Mouse (Mus musculus) limb, embryonic 13.5 days (tissue): ENCODE results near the gene Otop1. TPM values are rescaled to one million over a fixed set of nuclear protein-coding genes. Genes with fewer than 3 reads are reported as not detected.

Source experiments
- ATAC-seq: fragments of 200-750 bp; cut with Nextera tagmentation; 2 replicates; pipeline ENCODE4 v1.8.0; 2017; ENCODE audit warnings: low read depth, moderate number of reproducible peaks, moderate TSS enrichment; ENCODE audit not compliant: low FRiP score
- H3K27ac ChIP-seq: fragments of 300-500 bp; sonication (generic); 2 replicates; pipeline ENCODE4 v1.5.1; 2015; ENCODE audit warnings: inconsistent platforms, mild to moderate bottlenecking, moderate library complexity
- H3K27me3 ChIP-seq: fragments of 300-500 bp; sonication (generic); 2 replicates; pipeline ENCODE4 v1.6.1; 2015; ENCODE audit warnings: mild to moderate bottlenecking, inconsistent platforms
- H3K36me3 ChIP-seq: fragments of 300-500 bp; sonication (generic); 2 replicates; pipeline ENCODE4 v1.6.1; 2015; ENCODE audit warnings: inconsistent platforms, mild to moderate bottlenecking, moderate library complexity
- H3K4me1 ChIP-seq: fragments of 300-500 bp; sonication (generic); 2 replicates; pipeline ENCODE4 v1.6.1; 2015; ENCODE audit warnings: inconsistent platforms
- H3K4me2 ChIP-seq: fragments of 300-500 bp; sonication (generic); replicated peaks from 2 replicates; pipeline ENCODE4 v1.6.1; 2015; ENCODE audit warnings: inconsistent platforms, mild to moderate bottlenecking, moderate library complexity
- H3K4me3 ChIP-seq: fragments of 300-500 bp; sonication (generic); 2 replicates; pipeline ENCODE4 v1.5.1; 2015; ENCODE audit warnings: moderate library complexity, mild to moderate bottlenecking, inconsistent platforms
- H3K9ac ChIP-seq: fragments of 300-500 bp; sonication (generic); 2 replicates; pipeline ENCODE4 v1.6.1; 2015; ENCODE audit warnings: mild to moderate bottlenecking, inconsistent platforms
- H3K9me3 ChIP-seq: fragments of 300-500 bp; sonication (generic); 2 replicates; pipeline ENCODE4 v1.6.1; 2016; ENCODE audit warnings: inconsistent platforms
- WGBS: fragments of 180-500 bp; shearing (Covaris S2); methylation state at CpG from one replicate; pipeline ENCODE4 v1.1.7; 2015; 5-methylcytosine and 5-hydroxymethylcytosine counted together
- polyA plus RNA-seq: library from polyadenylated mRNA; unstranded; fragments of >200 nt; fragmentation: Nextera tagmentation; extraction: Ambion mirVana; gene quantifications from 2 replicates; pipeline ENCODE4 v1.2.1, GENCODE M21; 2015

The Otop1 gene
- polyA plus RNA-seq, 1 experiment from 2014 or later, result 0.06 TPM

- no peak for ATAC-seq
- Histone ChIP-seq H3K4me2 (no peak overlapping the region), H3K27me3 (peaks cover 13% of the 10 kb centered on the region), H3K9ac (no peak overlapping the region), H3K27ac (no peak overlapping the region), H3K4me1 (no peaks in the 10 kb centered on the region), H3K9me3 (no peaks in the 10 kb centered on the region), H3K4me3 (no peak overlapping the region), H3K36me3 (no peaks in the 10 kb centered on the region)
- 68% methylated on average over 2 of the region's 2 CpGs for WGBS
Observed at GRCm38 (mm10) chr5:38305241-38305640, 29.5 kb downstream of the Otop1 start.

GRCm38 (mm10) chr5:38307255-38308101 is 31.7 kb downstream of the Otop1 start:
- 10% methylated on average over 26 of the region's 26 CpGs for WGBS
- ATAC-seq, result peak; percentile 84
- no peak overlapping the region; the same call in 1 of the 2 replicates for H3K9ac ChIP-seq

GRCm38 (mm10) chr5:38308873-38309272 is 33.1 kb downstream of the Otop1 start:
- H3K27me3 ChIP-seq, result peaks cover 13% of the 10 kb centered on the region
- no peaks in the 10 kb centered on the region for H3K36me3 ChIP-seq
- ATAC-seq, result 0 out of 2 replicates have a peak, but pooled peaks have one; percentile 42
- H3K4me2 ChIP-seq, result no peak overlapping the region
- H3K9me3 ChIP-seq, result no peaks in the 10 kb centered on the region
- no peak overlapping the region for H3K27ac ChIP-seq
- H3K4me1 ChIP-seq, result no peaks in the 10 kb centered on the region
- H3K4me3 ChIP-seq, result no peak overlapping the region
- 53% methylated on average over 5 of the region's 5 CpGs for WGBS
- no peak overlapping the region for H3K9ac ChIP-seq

More at GRCm38 (mm10) chr5:38307255-38308101, 31.7 kb downstream of the Otop1 start:
- Histone ChIP-seq H3K27ac (no peak overlapping the region), H3K4me2 (peak overlapping the region; percentile 71), H3K27me3 (peaks cover 13% of the 10 kb centered on the region), H3K36me3 (no peaks in the 10 kb centered on the region), H3K4me1 (no peaks in the 10 kb centered on the region), H3K4me3 (peak overlapping the region; percentile 43), H3K9me3 (no peaks in the 10 kb centered on the region)

GRCm38 (mm10) chr5:38309795-38310194 is 34.0 kb downstream of the Otop1 start:
- WGBS, result 68% methylated on average over 3 of the region's 3 CpGs
- Histone ChIP-seq H3K36me3 (no peaks in the 10 kb centered on the region), H3K27me3 (peaks cover 16% of the 10 kb centered on the region), H3K9me3 (no peaks in the 10 kb centered on the region), H3K4me1 (no peaks in the 10 kb centered on the region), H3K27ac (no peak overlapping the region), H3K9ac (no peak overlapping the region), H3K4me3 (no peak overlapping the region), H3K4me2 (no peak overlapping the region)
- ATAC-seq, result no peak

GRCm38 (mm10) chr5:38318966-38319786 is 43.4 kb downstream of the Otop1 start, which contains the start of gene Drd5:
Gene Drd5 (plus strand): TSS chr5:38319367.
- 2% methylated on average over 67 of the region's 67 CpGs for WGBS
- H3K9me3 ChIP-seq, result no peaks in the 10 kb centered on the region
- ATAC-seq, result 0 out of 2 replicates have a peak, but pooled peaks have one; percentile 15
- H3K27ac ChIP-seq, result no peak within 1 kb of the TSS
- no peaks in the 10 kb centered on the region for H3K36me3 ChIP-seq
- peaks cover 83% of the 10 kb centered on the region for H3K27me3 ChIP-seq
- H3K4me2 ChIP-seq, result peak within 1 kb of the TSS; percentile 87
- peak within 1 kb of the TSS; percentile 58; the same call in 1 of the 2 replicates for H3K9ac ChIP-seq
- H3K4me1 ChIP-seq, result peaks cover 10% of the 10 kb centered on the region; the same call in 1 of the 2 replicates
- peak within 1 kb of the TSS; percentile 48 for H3K4me3 ChIP-seq

GRCm38 (mm10) chr5:38333381-38333780 is 57.6 kb downstream of the Otop1 start:
- Histone ChIP-seq H3K4me2 (no peak overlapping the region), H3K9ac (no peak overlapping the region), H3K4me1 (no peaks in the 10 kb centered on the region), H3K4me3 (no peak overlapping the region), H3K27ac (no peak overlapping the region), H3K9me3 (no peaks in the 10 kb centered on the region), H3K36me3 (no peaks in the 10 kb centered on the region), H3K27me3 (peaks cover 3% of the 10 kb centered on the region; the same call in 1 of the 2 replicates)
- no peak for ATAC-seq
- WGBS, result 71% methylated on average over 4 of the region's 4 CpGs

- 35% methylated on average over 1 of the region's 1 CpGs for WGBS
- Histone ChIP-seq H3K27ac (no peak overlapping the region), H3K4me2 (no peak overlapping the region), H3K9ac (no peak overlapping the region), H3K4me3 (no peak overlapping the region), H3K9me3 (no peaks in the 10 kb centered on the region), H3K4me1 (no peaks in the 10 kb centered on the region), H3K27me3 (peaks cover 3% of the 10 kb centered on the region; the same call in 1 of the 2 replicates), H3K36me3 (no peaks in the 10 kb centered on the region)
- ATAC-seq, result no peak
Observed at GRCm38 (mm10) chr5:38334582-38334981, 58.8 kb downstream of the Otop1 start.

GRCm38 (mm10) chr5:38343101-38343500 is 67.3 kb downstream of the Otop1 start:
- H3K27ac ChIP-seq, result no peak overlapping the region
- H3K9me3 ChIP-seq, result no peaks in the 10 kb centered on the region
- no peak overlapping the region for H3K4me3 ChIP-seq
- no peak overlapping the region for H3K4me2 ChIP-seq
- no peak for ATAC-seq
- WGBS, result 82% methylated on average over 3 of the region's 3 CpGs
- H3K36me3 ChIP-seq, result no peaks in the 10 kb centered on the region
- H3K9ac ChIP-seq, result no peak overlapping the region
- H3K4me1 ChIP-seq, result no peaks in the 10 kb centered on the region
- H3K27me3 ChIP-seq, result no peaks in the 10 kb centered on the region; the same call in 1 of the 2 replicates

- no peaks in the 10 kb centered on the region for H3K36me3 ChIP-seq
- ATAC-seq, result no peak
- WGBS, result 29% methylated on average over 10 of the region's 10 CpGs
- no peak overlapping the region for H3K27ac ChIP-seq
- H3K9me3 ChIP-seq, result no peaks in the 10 kb centered on the region
- no peaks in the 10 kb centered on the region; the same call in 1 of the 2 replicates for H3K27me3 ChIP-seq
- no peak overlapping the region for H3K4me3 ChIP-seq
- no peaks in the 10 kb centered on the region for H3K4me1 ChIP-seq
- no peak overlapping the region for H3K4me2 ChIP-seq
- no peak overlapping the region for H3K9ac ChIP-seq
Observed at GRCm38 (mm10) chr5:38346646-38347432, 71.1 kb downstream of the Otop1 start.

- Histone ChIP-seq H3K36me3 (no peaks in the 10 kb centered on the region), H3K9ac (no peak overlapping the region), H3K27me3 (no peaks in the 10 kb centered on the region; the same call in 1 of the 2 replicates), H3K4me2 (no peak overlapping the region), H3K27ac (no peak overlapping the region), H3K9me3 (no peaks in the 10 kb centered on the region), H3K4me3 (no peak overlapping the region), H3K4me1 (no peaks in the 10 kb centered on the region)
- ATAC-seq, result no peak
- 41% methylated on average over 5 of the region's 5 CpGs for WGBS
Observed at GRCm38 (mm10) chr5:38350351-38350929, 74.7 kb downstream of the Otop1 start.
